Mouse (Mus musculus): ENCODE data around the gene Tbk1. TPM values are rescaled to one million over a fixed set of nuclear protein-coding genes. Genes with fewer than 3 reads are reported as not detected.

Tbk1 gene
- total RNA-seq, 4 experiments from 2014 or later = 39.5 to 57.7 (median 47.9) TPM

DNA sequence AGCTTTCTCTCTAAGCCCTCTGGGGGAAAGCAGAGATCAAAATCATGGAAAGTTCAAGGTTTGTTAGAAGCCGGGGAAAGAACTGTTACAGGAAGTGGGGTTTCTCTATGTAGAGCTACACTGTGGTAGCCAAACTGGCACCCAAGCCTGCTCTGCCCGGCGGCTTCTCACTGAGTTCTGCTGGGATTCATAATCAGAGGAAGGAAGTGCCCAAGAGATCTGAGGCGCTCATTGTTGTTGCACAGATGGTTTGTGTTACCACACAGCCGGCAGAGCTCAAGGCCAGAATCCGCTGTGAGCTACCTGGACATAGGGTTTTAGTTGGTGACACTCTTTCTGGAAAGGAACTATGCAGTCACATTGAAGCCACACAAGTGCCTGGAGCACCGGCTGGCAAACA lies 88.6 kb downstream of the Tbk1 start:
- DNase-seq = no peak

DNA sequence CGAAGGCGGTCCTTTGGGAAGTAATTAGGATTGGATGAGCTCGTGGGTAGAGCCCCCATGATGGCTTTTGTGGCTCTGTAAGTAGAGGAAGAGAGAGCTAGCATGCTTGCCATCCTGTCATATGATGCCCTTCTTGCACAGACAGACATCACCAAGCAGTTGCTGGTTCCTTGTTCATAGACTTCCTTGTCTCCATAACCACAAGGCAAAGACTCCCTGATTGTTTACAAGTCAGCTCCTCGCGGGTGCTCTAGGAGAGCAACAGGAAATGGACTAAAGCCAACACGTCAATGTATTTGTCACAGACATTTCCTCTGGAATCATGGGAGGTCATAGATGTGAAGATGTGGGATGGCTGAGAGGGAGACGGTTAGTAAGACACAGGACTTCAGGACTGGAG lies 90.0 kb downstream of the Tbk1 start:
- DNase-seq = no peak

Small RNAs within 50 kb of the gene (microRNA-seq; reads per million reads assigned to microRNA genes)
- 0 reads per million in 2 experiments for gene Gm24330

Other genes starting within 250 kb of the Tbk1 start
- 10 to 100 TPM in 1 of 4 experiments, 1 to 10 TPM in 3; 3.2 to 11.0 (median 7.9) TPM for gene Tbc1d30, start 235.5 kb downstream of the Tbk1 start, total RNA-seq (2022)
- 100 to 1,000 TPM; 181 to 274 (median 211) TPM for gene Gns, start 221.7 kb downstream of the Tbk1 start, total RNA-seq (2022)
- 10 to 100 TPM; 36.3 to 54.6 (median 44.0) TPM for gene Rassf3, start 110.4 kb downstream of the Tbk1 start, total RNA-seq (2022)
- gene Xpot, start 39.5 kb upstream of the Tbk1 start, total RNA-seq (2022) = 10 to 100 TPM; 57.5 to 79.4 (median 65.6) TPM
- gene D930020B18Rik, start 54.8 kb upstream of the Tbk1 start, total RNA-seq (2022) = not detected
- 10 to 100 TPM in 2 of 4 experiments, 1 to 10 TPM in 2; 7.3 to 13.3 (median 10.3) TPM for gene BC048403, start 153.2 kb upstream of the Tbk1 start, total RNA-seq (2022)